Mouse (Mus musculus): Measurements from ENCODE around the gene Itga2. TPM values are rescaled to one million over a fixed set of nuclear protein-coding genes. Genes with fewer than 3 reads are reported as not detected.

Gene Itga2
- polyA plus RNA-seq, 1 experiment from 2014 or later = 2.5 TPM

- ATAC-seq (ENCODE audit: insufficient number of reproducible peaks, insufficient read depth, low FRiP score, low TSS enrichment, low read depth) = no peak
- 80% methylated on average over 2 of the region's 2 CpGs for WGBS
- H3K9me3 ChIP-seq = no peaks in the 10 kb centered on the region
Observed at GRCm38 (mm10) chr13:114876005-114876520, 55.8 kb downstream of the Itga2 start.

DNA sequence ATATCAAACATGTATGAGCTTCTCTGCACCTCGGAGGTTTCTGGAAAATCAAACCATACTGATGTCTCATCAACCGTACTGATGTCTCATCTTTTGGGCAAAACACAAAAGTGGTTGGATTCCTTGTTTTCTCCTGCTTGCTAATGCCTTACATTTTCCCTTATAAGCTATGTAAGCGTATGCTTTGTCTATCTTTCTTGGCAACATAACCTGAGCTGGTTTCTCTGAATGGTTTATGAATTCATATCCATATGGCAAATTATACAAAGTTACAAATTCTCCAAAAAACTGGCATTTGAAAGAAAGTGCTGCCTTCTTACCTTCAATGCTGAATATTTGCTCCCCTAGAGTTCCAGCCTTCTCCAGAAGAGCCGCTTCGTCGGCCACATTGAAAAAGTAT, 57.2 kb downstream of the Itga2 start:
- 91% methylated on average over 6 of the region's 6 CpGs for WGBS
- H3K4me1 ChIP-seq = no peaks in the 10 kb centered on the region
- no peak overlapping the region for H3K27ac ChIP-seq
- H3K4me3 ChIP-seq = no peak overlapping the region
- H3K4me2 ChIP-seq = no peak overlapping the region
- no peaks in the 10 kb centered on the region for H3K27me3 ChIP-seq
- H3K9me3 ChIP-seq = no peaks in the 10 kb centered on the region
- H3K36me3 ChIP-seq = no peaks in the 10 kb centered on the region
- no peak for ATAC-seq (ENCODE audit: insufficient number of reproducible peaks, insufficient read depth, low FRiP score, low TSS enrichment, low read depth)
- H3K9ac ChIP-seq = no peak overlapping the region

More at GRCm38 (mm10) chr13:114876005-114876520, 55.8 kb downstream of the Itga2 start:
- H3K27me3 ChIP-seq = no peaks in the 10 kb centered on the region
- no peaks in the 10 kb centered on the region for H3K4me1 ChIP-seq
- no peak overlapping the region for H3K9ac ChIP-seq
- H3K27ac ChIP-seq = no peak overlapping the region
- no peak overlapping the region for H3K4me3 ChIP-seq
- no peaks in the 10 kb centered on the region for H3K36me3 ChIP-seq
- no peak overlapping the region for H3K4me2 ChIP-seq

- Histone ChIP-seq H3K27me3 (no peaks in the 10 kb centered on the region), H3K4me2 (no peak overlapping the region), H3K9me3 (no peaks in the 10 kb centered on the region), H3K4me1 (no peaks in the 10 kb centered on the region), H3K9ac (no peak overlapping the region), H3K4me3 (no peak overlapping the region), H3K27ac (no peak overlapping the region), H3K36me3 (no peaks in the 10 kb centered on the region)
- 83% methylated on average over 4 of the region's 4 CpGs for WGBS
- no peak for ATAC-seq (ENCODE audit: insufficient number of reproducible peaks, insufficient read depth, low FRiP score, low TSS enrichment, low read depth)
Observed at GRCm38 (mm10) chr13:114857525-114857924, 74.4 kb downstream of the Itga2 start.

- H3K4me2 ChIP-seq = peak overlapping the region; percentile 28
- no peak overlapping the region for H3K4me3 ChIP-seq
- ATAC-seq (ENCODE audit: insufficient number of reproducible peaks, insufficient read depth, low FRiP score, low TSS enrichment, low read depth) = no peak
- no peak overlapping the region for H3K27ac ChIP-seq
- H3K4me1 ChIP-seq = no peaks in the 10 kb centered on the region
- WGBS = 43% methylated on average over 7 of the region's 7 CpGs
- no peaks in the 10 kb centered on the region for H3K36me3 ChIP-seq
- H3K27me3 ChIP-seq = no peaks in the 10 kb centered on the region
- no peak overlapping the region for H3K9ac ChIP-seq
- H3K9me3 ChIP-seq = no peaks in the 10 kb centered on the region
Observed at GRCm38 (mm10) chr13:114856269-114856627, 75.7 kb downstream of the Itga2 start.

DNA sequence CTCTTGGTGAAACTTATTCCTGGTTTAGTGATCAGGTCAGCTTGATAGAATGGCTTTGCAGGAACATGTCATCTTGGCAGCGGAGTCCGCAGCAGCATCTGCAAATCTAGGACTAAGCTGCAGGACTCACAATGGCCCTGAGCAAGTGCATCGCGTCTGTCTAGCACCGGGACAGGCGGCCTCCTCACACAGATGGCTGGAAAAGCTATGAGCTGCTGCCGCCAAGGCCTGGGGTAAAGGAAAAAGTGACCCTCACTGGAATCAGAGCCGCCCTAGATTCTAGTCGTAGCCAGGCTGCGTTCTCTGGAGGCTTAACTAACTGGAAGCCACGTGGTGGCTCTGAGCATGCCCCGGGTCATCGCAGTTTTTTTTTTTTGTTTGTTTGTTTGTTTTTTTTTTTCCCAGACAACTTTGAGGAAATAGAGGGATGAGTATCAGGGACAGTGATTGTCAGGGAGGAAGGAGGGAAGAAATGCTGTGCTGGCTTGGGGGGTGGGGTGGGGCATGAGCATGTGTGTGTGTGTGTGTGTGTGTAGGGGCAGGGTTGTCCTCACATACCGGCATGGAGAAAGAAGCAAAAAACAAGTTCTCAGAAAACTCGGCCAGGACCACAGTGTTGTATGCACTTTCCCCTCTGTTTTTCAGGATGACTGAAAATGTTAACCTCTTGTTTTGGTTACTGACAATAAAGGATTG, 76.2 kb downstream of the Itga2 start:
- 21% methylated on average over 15 of the region's 15 CpGs for WGBS
- no peak for ATAC-seq (ENCODE audit: insufficient number of reproducible peaks, insufficient read depth, low FRiP score, low TSS enrichment, low read depth)

GRCm38 (mm10) chr13:114854428-114854827, 77.5 kb downstream of the Itga2 start:
- H3K36me3 ChIP-seq = no peaks in the 10 kb centered on the region
- H3K4me1 ChIP-seq = no peaks in the 10 kb centered on the region
- H3K9ac ChIP-seq = no peak overlapping the region
- WGBS = 87% methylated on average over 3 of the region's 3 CpGs
- H3K4me3 ChIP-seq = no peak overlapping the region
- no peaks in the 10 kb centered on the region for H3K9me3 ChIP-seq
- H3K4me2 ChIP-seq = no peak overlapping the region
- H3K27ac ChIP-seq = no peak overlapping the region
- ATAC-seq (ENCODE audit: insufficient number of reproducible peaks, insufficient read depth, low FRiP score, low TSS enrichment, low read depth) = no peak
- no peaks in the 10 kb centered on the region for H3K27me3 ChIP-seq

More for the DNA sequence above, 76.2 kb downstream of the Itga2 start:
- no peaks in the 10 kb centered on the region for H3K27me3 ChIP-seq
- H3K4me3 ChIP-seq = no peak overlapping the region
- no peaks in the 10 kb centered on the region for H3K9me3 ChIP-seq
- H3K4me2 ChIP-seq = peak overlapping the region; percentile 28
- H3K27ac ChIP-seq = no peak overlapping the region
- H3K9ac ChIP-seq = no peak overlapping the region; the same call in 1 of the 2 replicates
- H3K4me1 ChIP-seq = no peaks in the 10 kb centered on the region
- H3K36me3 ChIP-seq = no peaks in the 10 kb centered on the region

DNA sequence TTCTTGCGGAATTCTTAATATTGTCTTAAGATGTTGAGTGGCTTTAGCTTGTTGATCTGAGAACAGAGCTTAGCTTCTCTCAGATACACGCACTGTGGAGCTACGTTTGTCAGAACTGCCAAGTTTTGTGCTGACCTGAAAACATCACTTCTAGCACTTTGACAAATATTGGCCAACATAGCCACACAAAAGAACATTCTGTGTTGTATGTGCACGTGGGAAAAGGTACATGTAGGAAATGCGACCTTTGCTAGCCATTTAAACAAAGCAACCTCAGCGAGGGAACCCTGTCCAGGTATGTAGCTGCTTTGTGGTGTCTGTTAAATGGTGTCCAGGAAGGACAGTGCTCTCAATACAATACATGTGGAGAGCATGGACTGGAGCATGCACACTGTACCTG, 77.9 kb downstream of the Itga2 start:
- WGBS = 87% methylated on average over 6 of the region's 6 CpGs
- Histone ChIP-seq H3K4me2 (no peak overlapping the region), H3K4me1 (no peaks in the 10 kb centered on the region), H3K4me3 (no peak overlapping the region), H3K27ac (no peak overlapping the region), H3K9ac (no peak overlapping the region), H3K27me3 (no peaks in the 10 kb centered on the region), H3K9me3 (no peaks in the 10 kb centered on the region), H3K36me3 (no peaks in the 10 kb centered on the region)
- no peak for ATAC-seq (ENCODE audit: insufficient number of reproducible peaks, insufficient read depth, low FRiP score, low TSS enrichment, low read depth)

GRCm38 (mm10) chr13:114853152-114853551, 78.7 kb downstream of the Itga2 start:
- 93% methylated on average over 2 of the region's 2 CpGs for WGBS
- no peaks in the 10 kb centered on the region for H3K27me3 ChIP-seq
- no peaks in the 10 kb centered on the region for H3K9me3 ChIP-seq
- H3K9ac ChIP-seq = no peak overlapping the region
- no peak overlapping the region for H3K4me3 ChIP-seq
- H3K4me2 ChIP-seq = no peak overlapping the region
- no peaks in the 10 kb centered on the region for H3K36me3 ChIP-seq
- no peaks in the 10 kb centered on the region for H3K4me1 ChIP-seq
- ATAC-seq (ENCODE audit: insufficient number of reproducible peaks, insufficient read depth, low FRiP score, low TSS enrichment, low read depth) = no peak
- no peak overlapping the region for H3K27ac ChIP-seq

- H3K36me3 ChIP-seq = no peaks in the 10 kb centered on the region
- H3K9ac ChIP-seq = no peak overlapping the region
- 79% methylated on average over 6 of the region's 6 CpGs for WGBS
- no peak overlapping the region for H3K4me3 ChIP-seq
- no peak for ATAC-seq (ENCODE audit: insufficient number of reproducible peaks, insufficient read depth, low FRiP score, low TSS enrichment, low read depth)
- H3K27me3 ChIP-seq = no peaks in the 10 kb centered on the region
- no peak overlapping the region for H3K4me2 ChIP-seq
- no peak overlapping the region for H3K27ac ChIP-seq
- H3K4me1 ChIP-seq = no peaks in the 10 kb centered on the region
- H3K9me3 ChIP-seq = no peaks in the 10 kb centered on the region
Observed at GRCm38 (mm10) chr13:114852264-114853111, 79.4 kb downstream of the Itga2 start.

GRCm38 (mm10) chr13:114848945-114849344, 83.0 kb downstream of the Itga2 start:
- no peaks in the 10 kb centered on the region for H3K27me3 ChIP-seq
- no peaks in the 10 kb centered on the region for H3K4me1 ChIP-seq
- no peak overlapping the region for H3K4me2 ChIP-seq
- H3K36me3 ChIP-seq = no peaks in the 10 kb centered on the region
- no peak for ATAC-seq (ENCODE audit: insufficient number of reproducible peaks, insufficient read depth, low FRiP score, low TSS enrichment, low read depth)
- WGBS = 77% methylated on average over 3 of the region's 3 CpGs
- H3K4me3 ChIP-seq = no peak overlapping the region
- no peaks in the 10 kb centered on the region for H3K9me3 ChIP-seq
- H3K9ac ChIP-seq = no peak overlapping the region
- H3K27ac ChIP-seq = no peak overlapping the region

- ATAC-seq (ENCODE audit: insufficient number of reproducible peaks, insufficient read depth, low FRiP score, low TSS enrichment, low read depth) = no peak
- WGBS = 80% methylated on average over 6 of the region's 6 CpGs
- Histone ChIP-seq H3K4me1 (no peaks in the 10 kb centered on the region), H3K9me3 (no peaks in the 10 kb centered on the region), H3K4me3 (no peak overlapping the region), H3K27me3 (no peaks in the 10 kb centered on the region), H3K9ac (no peak overlapping the region), H3K36me3 (no peaks in the 10 kb centered on the region), H3K27ac (no peak overlapping the region), H3K4me2 (no peak overlapping the region)
Observed at GRCm38 (mm10) chr13:114845804-114846203, 86.1 kb downstream of the Itga2 start.

GRCm38 (mm10) chr13:114843318-114843717, 88.6 kb downstream of the Itga2 start:
- Histone ChIP-seq H3K9ac (no peak overlapping the region), H3K36me3 (no peaks in the 10 kb centered on the region), H3K27me3 (no peaks in the 10 kb centered on the region), H3K27ac (no peak overlapping the region), H3K9me3 (no peaks in the 10 kb centered on the region), H3K4me2 (no peak overlapping the region), H3K4me1 (peaks cover 14% of the 10 kb centered on the region), H3K4me3 (no peak overlapping the region)
- ATAC-seq (ENCODE audit: insufficient number of reproducible peaks, insufficient read depth, low FRiP score, low TSS enrichment, low read depth) = no peak
- 74% methylated on average over 1 of the region's 1 CpGs for WGBS
